Mouse (Mus musculus): Measurements from ENCODE around the gene Rpl15.
A peak's percentile ranks its signal among the peaks of the same experiment; 100 is the strongest.
"Not testable (repeated sequence)": the region's sequence is repeated elsewhere in the genome, so short reads cannot be mapped to it uniquely, and the experiment has no call there.

Rpl15 gene

DNA sequence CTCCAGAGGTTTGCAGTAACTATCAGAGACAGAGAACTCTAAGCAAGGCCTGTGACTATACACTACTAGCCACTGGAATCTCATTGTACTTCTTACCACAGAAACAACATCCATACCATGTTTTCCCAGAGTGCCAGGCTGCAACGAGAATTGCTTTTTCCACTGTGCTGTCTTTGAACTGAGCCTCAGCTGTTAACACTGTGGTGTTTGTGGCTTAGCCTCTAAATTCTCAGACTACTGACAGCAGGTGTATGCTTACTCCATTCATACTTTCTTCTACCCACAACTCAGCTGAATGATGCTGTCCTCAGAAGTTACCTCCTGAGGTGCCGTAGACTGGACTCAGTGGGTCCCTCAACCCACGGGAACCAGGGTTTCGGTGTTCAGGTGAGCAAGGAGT is 29.4 kb downstream of the Rpl15 start:
- DNase-seq (ENCODE audit: low spot score), result no peak

DNA sequence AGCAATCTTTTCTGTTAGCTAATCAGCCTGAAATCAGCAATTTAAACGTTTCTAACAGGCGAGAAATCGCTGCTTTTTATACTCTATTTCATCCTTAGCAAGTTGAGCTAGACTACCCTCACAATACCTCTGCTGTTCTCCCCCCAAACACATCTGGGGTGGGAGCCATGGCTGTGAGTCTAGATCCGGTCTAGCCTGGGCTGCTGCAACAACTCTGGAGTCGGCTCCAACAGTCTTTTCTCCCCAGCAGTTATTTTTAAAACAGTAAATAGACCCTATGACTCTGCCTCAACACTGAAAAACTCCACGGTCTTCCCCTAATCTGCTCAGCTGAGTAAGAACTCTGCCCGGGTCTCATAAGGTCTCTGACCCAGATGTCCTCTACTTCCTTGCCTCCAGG is 31.1 kb downstream of the Rpl15 start:
- no peak for DNase-seq (ENCODE audit: low spot score)

DNA sequence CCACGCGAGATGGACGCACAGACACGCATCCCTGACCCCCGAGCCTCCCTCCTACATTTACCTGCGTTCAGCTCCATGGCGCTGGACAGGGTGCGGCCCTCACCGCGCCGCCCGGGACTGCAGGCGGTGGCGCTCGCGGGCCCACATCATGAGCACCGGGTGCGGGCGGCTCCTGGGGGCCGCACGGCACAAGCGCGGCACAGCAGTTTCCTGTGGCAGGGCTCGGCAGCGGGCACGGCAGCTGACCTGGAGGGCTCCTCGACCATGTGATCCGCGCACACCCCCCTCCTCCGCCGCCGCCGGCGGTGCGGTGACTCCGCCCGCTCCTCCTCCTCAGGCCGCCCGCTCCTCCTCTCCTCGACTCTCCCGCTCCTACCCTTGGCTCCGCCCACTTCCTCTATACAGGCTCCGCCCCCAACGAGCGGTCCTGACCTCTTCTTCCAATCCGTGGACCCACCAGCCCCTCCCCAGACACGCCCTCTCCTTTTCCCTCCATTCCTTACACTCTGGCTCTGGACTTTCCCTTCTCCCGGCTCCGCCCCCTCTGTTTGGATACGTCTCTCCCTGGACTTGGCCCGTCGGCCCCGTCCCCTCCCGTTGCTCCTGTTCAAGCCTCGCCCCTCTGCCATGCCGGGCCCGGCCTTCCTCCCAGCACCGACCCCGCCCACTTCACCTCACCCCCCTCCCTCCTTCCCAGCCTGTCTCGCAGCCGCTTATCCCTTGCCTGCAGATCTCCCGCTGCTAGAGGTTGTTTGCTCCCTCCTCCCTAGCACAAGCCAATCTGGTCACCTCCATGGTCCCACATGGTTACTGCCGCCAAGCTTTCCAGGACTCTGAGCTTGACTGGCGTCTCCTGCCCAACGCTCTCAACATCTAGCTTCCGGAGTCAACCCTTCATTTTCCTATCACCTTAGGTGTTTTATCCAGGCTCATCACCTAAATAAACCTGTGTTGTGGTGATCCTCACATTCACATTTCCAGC is 32.1 kb downstream of the Rpl15 start, which contains the start of gene Nr1d2:
Nr1d2 (minus strand) TSS at position 378 of the 982 bp plus-strand sequence.
- peak; percentile 100 for DNase-seq (ENCODE audit: low spot score)

DNA sequence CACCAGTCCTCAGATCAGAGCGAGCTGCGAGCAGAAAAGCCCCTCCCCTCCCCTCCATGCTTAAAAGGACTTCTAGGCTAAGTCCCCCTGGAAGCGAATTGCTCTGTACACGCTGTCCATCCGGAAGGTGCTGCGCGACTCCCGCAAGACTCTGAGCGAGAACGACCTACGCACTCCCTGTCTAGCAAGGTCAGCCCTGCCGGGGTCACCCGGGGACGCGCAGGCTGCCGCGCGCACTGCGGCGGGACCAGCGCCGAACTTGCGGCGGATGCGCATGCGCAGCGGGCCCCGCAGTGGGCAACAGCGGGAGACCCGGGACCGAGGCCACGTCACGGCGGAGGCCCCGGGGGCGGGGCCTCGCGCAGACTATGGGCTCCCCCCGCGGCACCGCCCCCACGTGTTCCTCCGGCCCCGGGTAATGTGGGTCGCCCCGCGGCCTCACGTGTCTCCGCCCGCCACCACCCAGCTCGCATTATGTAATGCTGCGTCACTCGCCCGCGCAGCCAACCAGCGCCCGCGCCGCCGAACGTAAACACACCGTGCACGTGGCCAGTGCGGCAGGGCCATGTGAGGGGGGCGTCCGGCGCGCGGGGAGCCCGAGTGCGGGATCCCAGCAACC is 33.0 kb downstream of the Rpl15 start:
- DNase-seq (ENCODE audit: low spot score), result peak; percentile 97

DNA sequence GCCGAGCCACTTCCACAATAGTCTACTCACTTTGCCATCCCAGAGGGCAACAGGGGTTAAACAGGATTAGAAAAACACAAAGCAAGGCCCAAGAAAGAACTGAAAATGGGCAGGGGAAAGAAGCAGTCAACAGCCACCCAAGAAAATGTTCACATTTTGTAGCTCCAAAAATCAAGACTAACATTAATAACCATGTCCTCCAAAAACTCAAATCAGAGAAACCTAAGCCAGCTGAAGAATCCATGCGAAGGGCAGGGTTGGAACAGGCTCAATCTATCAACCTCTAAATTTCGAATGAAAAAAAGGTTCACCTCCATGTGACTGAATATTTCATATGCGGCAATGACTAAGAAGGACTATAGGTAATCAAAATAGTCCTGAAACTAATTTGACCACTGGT is 33.8 kb downstream of the Rpl15 start:
- no peak for DNase-seq (ENCODE audit: low spot score)

DNA sequence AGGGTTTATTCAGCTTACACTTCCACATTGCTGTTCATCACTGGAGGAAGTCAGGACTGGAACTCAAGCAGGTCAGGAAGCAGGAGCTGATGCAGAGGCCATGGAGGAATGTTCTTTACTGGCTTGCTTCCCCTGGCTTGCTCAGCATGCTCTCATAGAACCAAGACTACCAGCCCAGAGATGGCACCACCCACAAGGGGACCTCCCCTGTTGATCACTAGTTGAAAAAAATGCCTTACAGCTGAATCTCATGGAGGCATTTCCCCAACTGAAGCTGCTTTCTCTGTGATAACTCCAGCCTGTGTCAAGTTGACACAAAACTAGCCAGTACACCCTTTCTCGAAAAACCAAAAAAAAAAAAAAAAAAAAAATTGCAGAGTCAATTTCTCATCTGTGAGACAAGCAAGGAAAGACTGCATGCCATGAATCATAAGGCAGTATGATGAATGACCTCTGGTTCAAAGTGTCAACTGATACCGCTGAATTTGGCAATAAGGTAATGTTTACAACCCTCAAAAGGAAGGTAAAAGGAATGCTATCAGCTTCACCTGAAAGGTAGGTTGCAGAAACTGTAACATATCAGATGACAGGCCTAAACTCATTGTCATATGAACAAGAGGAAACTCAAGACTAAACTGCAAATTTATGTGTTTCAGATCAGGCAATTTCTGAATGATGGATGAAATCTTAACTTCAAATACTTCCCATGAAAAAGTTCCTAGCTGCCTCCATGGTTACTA is 34.5 kb downstream of the Rpl15 start:
- not testable (repeated sequence) for DNase-seq (ENCODE audit: low spot score)

DNA sequence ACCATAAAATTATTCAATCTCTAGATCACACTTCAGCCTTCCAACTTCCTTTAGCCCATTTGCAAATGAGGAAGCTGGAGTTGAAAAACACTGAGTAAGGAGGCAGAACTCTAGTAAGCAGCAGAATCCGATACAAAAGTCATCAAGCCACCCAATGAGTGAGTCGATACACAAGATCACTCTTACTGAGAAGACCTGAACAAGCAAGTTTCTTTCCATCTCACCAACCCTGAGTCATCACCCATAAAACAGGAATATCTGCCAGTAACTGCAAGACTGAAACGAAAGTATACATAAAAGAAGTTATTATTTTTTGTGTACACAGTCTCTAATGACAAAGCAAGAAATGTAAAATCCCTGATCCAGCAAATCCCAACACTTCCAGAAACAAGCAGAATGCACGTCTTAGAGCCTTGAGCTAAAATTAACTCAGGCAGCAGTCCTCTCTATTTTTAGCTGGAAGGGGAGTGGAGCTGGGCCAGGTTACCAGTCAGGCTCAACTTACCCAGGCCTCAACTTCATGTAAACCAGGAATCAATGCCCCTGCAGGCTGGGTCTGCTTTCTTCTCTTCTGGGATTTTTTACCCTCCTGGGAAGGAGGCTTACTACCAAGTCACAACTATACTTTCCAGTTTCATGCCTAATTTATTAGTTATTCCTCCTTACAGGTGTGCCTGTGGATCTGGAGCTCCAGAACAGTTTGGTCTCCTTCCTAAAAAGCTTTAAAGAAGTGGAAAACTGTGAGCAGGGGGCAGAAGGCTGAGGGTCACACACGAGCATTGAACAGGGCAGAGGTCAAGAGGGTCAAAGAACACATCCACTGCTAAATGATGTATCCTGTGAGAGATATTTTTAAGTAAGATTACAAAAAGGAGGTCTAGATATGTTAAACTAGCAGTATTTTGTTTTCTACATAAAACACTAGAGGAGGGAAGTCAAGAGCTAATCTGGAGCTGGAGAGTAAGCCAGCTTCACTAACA is 36.9 kb downstream of the Rpl15 start:
- DNase-seq (ENCODE audit: low spot score), result no peak

DNA sequence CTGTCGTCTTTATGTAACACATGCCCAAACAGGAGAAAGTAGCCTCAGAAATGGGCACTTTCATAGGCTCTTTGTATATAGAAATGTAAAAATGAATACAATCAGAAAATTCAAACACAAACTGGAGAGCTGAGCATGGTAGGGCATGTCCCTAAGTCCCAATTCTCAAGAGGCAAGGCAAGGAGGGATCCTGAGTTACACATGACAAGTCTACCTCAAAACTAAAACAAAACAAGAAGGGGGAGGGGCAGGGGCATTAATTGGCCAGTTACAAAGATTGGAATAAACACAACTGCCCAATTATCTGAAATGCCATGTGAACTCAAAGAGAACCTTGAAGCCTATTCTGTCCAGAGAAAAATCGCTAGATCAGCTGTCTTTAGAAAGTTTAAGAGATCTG is 38.1 kb downstream of the Rpl15 start:
- DNase-seq (ENCODE audit: low spot score), result no peak

DNA sequence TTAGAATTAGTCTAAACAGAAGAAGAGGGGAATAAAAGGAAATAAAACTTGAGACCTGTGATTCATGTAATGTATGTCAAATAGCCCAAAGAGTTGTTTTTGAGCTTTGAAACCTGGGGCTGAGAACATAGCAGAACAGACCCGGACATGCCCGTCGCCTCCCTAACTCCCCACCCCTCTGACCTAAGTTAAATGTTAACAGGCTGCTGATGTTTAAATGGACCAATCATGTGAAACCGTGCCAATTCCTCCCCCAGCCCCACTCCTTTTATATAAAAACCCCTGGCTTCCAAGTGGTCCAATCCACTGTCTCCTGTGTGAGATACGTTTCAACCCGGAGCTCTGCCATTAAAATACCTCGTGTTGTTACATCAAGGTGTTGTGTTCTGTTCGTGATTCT is 39.3 kb downstream of the Rpl15 start:
- not testable (repeated sequence) for DNase-seq (ENCODE audit: low spot score)

DNA sequence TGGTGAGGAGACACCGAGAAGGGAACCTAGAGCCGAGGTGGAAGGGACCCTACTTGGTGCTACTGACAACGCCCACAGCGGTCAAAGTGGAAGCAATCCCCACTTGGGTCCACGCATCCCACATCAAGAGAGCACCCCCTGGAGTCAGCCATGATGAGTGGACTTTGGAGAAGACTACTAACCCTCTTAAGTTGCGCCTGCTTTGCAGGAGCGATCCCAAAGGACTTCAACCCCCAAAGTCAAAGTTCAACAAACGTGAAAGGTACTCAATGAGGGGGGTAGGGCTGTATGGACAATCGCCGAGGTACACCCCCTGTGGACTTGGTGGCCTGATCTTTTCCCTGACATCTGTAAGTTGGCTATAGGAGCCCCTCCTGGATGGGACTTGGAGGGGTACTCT is 41.4 kb downstream of the Rpl15 start:
- not testable (repeated sequence) for DNase-seq (ENCODE audit: low spot score)

DNA sequence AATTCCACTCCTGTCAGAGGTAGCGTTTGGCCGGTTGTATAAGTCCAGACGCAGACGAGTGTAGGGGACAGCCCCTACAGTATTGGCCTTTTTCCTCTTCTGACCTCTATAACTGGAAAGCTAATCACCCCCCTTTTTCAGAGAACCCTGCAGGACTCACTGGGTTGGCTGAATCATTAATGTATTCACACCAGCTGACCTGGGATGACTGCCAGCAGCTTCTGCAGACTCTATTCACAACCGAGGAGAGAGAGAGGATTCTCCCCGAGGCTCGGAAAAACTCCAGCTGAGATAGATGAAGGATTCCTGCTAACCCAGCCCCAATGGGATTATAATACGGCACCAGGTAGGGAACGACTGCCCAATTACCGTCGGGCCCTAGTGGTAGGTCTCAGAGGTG is 45.0 kb downstream of the Rpl15 start:
- DNase-seq (ENCODE audit: low spot score), result not testable (repeated sequence)

DNA sequence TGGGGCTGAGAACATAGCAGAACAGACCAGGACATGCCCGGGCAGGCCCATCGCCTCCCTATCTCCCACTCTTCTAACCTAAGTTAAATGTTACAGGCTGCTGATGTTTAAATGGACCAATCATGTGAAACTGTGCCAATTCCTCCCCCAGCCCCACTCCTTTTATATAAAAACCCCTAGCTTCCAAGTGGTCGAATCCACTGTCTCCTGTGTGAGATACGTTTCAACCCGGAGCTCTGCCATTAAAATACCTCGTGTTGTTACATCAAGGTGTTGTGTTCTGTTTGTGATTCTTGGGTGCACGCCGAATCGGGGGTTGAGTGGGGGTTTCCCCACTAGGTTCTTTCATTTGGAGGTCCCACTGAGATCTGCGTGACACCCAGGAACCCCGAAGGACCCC is 45.8 kb downstream of the Rpl15 start:
- not testable (repeated sequence) for DNase-seq (ENCODE audit: low spot score)

DNA sequence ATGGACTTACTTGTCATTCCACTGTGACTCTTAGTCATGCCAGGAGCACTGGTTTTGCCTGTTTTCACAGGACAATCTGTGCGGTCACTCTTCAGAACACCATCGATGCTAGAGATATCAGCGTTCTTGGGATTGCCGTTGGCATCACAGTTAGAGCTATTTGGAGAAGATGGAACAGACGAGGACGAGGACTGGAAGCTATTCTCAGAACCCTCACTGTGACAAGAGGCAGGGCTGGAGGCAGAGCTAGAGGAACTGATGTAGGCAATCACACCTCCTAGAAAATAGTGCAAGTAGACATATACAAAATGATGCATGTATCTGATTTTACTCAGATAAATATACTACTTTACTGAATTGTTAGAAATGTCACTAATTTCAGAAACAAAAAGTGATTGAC is 49.2 kb downstream of the Rpl15 start:
- DNase-seq (ENCODE audit: low spot score), result no peak
